Mouse (Mus musculus) lung, embryonic 15.5 days (tissue): Measurements from ENCODE around the gene Tmem189. TPM values are rescaled to one million over a fixed set of nuclear protein-coding genes. Genes with fewer than 3 reads are reported as not detected.

Experiments used
- ATAC-seq: fragments of 200-750 bp; cut with Nextera tagmentation; 2 replicates; pipeline ENCODE4 v1.8.0; 2017; ENCODE audit warnings: moderate number of reproducible peaks, borderline replicate concordance; ENCODE audit not compliant: low FRiP score, low TSS enrichment; ENCODE audit errors: extremely low read depth
- H3K27ac ChIP-seq: fragments of 300-500 bp; sonication (generic); 2 replicates; pipeline ENCODE4 v1.5.1; 2015; ENCODE audit warnings: moderate library complexity, mild to moderate bottlenecking, inconsistent platforms
- H3K27me3 ChIP-seq: fragments of 300-500 bp; sonication (generic); 2 replicates; pipeline ENCODE4 v1.6.1; 2015; ENCODE audit warnings: inconsistent platforms
- H3K36me3 ChIP-seq: fragments of 300-500 bp; sonication (generic); 2 replicates; pipeline ENCODE4 v1.6.1; 2015; ENCODE audit warnings: inconsistent platforms
- H3K4me1 ChIP-seq: fragments of 300-500 bp; sonication (generic); 2 replicates; pipeline ENCODE4 v1.6.1; 2015; ENCODE audit warnings: inconsistent platforms
- H3K4me2 ChIP-seq: fragments of 300-500 bp; sonication (generic); 2 replicates; pipeline ENCODE4 v1.6.1; 2015; ENCODE audit warnings: inconsistent platforms, mild to moderate bottlenecking, moderate library complexity
- H3K4me3 ChIP-seq: fragments of 300-500 bp; sonication (generic); 2 replicates; pipeline ENCODE4 v1.5.1; 2015; ENCODE audit warnings: mild to moderate bottlenecking, inconsistent platforms
- H3K9ac ChIP-seq: fragments of 300-500 bp; sonication (generic); 2 replicates; pipeline ENCODE4 v1.6.1; 2015; ENCODE audit warnings: inconsistent platforms
- H3K9me3 ChIP-seq: fragments of 300-500 bp; sonication (generic); 2 replicates; pipeline ENCODE4 v1.6.1; 2016; ENCODE audit warnings: inconsistent platforms
- WGBS: fragments of 180-500 bp; shearing (Covaris S2); methylation state at CpG from one replicate; pipeline ENCODE4 v1.1.7; 2015; 5-methylcytosine and 5-hydroxymethylcytosine counted together
- polyA plus RNA-seq: library from polyadenylated mRNA; unstranded; fragments of >200 nt; fragmentation: Nextera tagmentation; extraction: Ambion mirVana; gene quantifications from 2 replicates; pipeline ENCODE4 v1.2.1, GENCODE M21; 2015

The Tmem189 gene
- polyA plus RNA-seq, 1 experiment from 2014 or later, result 43.8 TPM

DNA sequence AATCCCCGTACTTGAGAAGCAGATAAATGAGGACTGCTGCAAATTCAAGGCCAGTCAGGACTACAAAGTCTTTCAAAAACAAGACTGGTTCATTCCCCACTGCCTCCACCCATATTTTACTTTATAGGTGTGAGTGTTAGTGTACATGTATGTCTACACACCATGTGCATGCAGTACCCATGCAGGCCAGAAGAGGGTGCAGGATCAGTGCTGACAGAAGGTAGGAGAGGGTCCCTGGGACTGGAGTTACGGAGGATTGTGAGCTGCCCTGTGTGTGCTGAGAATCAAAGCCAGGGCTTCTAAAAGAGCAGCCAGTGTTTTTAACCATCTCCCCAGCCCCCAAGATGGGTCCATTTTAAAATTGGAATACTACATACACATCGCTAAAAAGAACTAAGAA is 49.3 kb downstream of the Tmem189 start:
- Histone ChIP-seq H3K9ac (no peak overlapping the region), H3K27ac (no peak overlapping the region), H3K4me2 (no peak overlapping the region), H3K4me1 (no peaks in the 10 kb centered on the region), H3K36me3 (peaks cover 14% of the 10 kb centered on the region), H3K4me3 (no peak overlapping the region), H3K9me3 (no peaks in the 10 kb centered on the region), H3K27me3 (no peaks in the 10 kb centered on the region)
- 80% methylated on average over 3 of the region's 3 CpGs for whole genome bisulfite sequencing
- ATAC-seq, result no peak

DNA sequence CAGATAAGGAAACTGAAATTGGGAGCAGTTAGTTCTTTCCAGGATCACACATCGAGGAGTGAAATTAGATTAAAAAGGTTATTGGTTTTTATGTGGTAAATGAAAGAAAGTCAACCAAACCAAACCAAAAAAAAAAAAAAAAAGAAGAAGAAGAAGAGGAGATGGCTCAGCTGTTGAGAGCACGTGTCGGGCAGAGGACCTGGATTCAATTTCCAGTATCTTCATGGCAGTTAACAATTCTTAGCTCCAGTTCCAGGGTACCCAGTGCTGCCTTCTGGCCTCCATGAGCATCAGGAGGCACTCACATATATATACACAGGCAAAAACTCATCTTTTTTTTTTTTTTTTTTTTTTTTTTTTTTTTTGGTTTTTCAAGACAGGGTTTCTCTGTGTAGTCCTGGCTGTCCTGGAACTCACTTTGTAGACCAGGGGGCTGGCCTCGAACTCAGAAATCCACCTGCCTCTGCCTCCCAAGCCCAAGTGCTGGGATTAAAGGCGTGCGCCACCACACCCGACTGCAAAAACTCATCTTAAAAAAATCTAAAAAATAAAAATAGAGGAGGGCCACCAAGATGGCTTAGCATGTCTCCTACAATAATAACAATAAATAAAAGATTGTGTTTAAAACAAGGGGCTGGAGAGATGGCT is 54.6 kb downstream of the Tmem189 start:
- H3K27ac ChIP-seq, result no peak overlapping the region
- 70% methylated on average over 7 of the region's 7 CpGs for WGBS
- no peak overlapping the region for H3K9ac ChIP-seq
- H3K4me1 ChIP-seq, result peaks cover 31% of the 10 kb centered on the region
- H3K36me3 ChIP-seq, result no peaks in the 10 kb centered on the region
- no peaks in the 10 kb centered on the region for H3K9me3 ChIP-seq
- ATAC-seq, result no peak
- no peaks in the 10 kb centered on the region for H3K27me3 ChIP-seq
- H3K4me3 ChIP-seq, result peak overlapping the region; percentile 32
- H3K4me2 ChIP-seq, result peak overlapping the region; percentile 61

DNA sequence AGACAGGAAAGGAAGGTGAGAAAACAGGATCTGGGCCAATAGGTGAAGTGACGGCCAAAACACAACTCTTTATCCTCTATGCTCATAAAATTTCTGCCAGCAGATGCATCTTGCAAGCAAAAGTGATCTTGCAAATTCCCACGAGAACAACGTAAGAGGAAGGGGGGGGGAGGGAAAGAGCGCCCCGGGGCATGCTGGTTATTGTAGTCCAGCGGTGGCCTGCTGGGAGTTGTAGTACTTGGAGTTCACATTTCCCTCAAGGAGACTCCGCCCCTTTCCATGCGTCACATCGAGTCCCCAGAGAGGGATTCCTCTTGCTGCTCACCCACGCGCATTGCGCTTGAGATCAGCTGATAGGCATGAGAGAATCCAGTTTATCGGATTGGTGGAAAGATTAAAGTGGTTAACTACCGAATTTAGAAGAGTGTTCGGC is 55.3 kb downstream of the Tmem189 start:
- no peaks in the 10 kb centered on the region for H3K9me3 ChIP-seq
- peaks cover 38% of the 10 kb centered on the region for H3K4me1 ChIP-seq
- H3K36me3 ChIP-seq, result no peaks in the 10 kb centered on the region
- H3K27ac ChIP-seq, result peak overlapping the region; percentile 46; the same call in 1 of the 2 replicates
- H3K4me2 ChIP-seq, result peak overlapping the region; percentile 61
- peak; percentile 82 for ATAC-seq
- H3K4me3 ChIP-seq, result peak overlapping the region; percentile 32
- peak overlapping the region; percentile 44 for H3K9ac ChIP-seq
- no peaks in the 10 kb centered on the region for H3K27me3 ChIP-seq
- WGBS, result under 1% methylated on average over 15 of the region's 15 CpGs

DNA sequence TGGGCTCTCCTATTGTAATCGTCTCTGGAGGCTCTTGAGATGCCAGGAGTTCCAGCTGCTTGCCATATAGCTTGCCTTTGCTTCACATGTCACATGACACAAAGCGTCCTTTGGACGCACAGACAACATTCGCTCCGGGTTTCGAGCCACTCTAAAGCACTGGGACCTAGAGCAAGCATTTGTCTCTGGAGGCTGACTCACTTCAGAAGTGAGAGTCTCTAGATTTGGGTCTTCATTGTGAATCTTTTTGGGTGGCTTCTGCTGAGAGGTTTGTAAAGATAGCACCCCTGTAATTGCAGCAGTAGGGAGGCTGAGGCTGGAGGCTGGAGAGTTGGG is 56.1 kb downstream of the Tmem189 start:
- Histone ChIP-seq H3K27me3 (no peaks in the 10 kb centered on the region), H3K27ac (peak overlapping the region; percentile 46; the same call in 1 of the 2 replicates), H3K9ac (peak overlapping the region; percentile 44; the same call in 1 of the 2 replicates), H3K4me2 (peak overlapping the region; percentile 61; the same call in 1 of the 2 replicates), H3K9me3 (no peaks in the 10 kb centered on the region), H3K4me1 (peaks cover 46% of the 10 kb centered on the region), H3K4me3 (no peak overlapping the region), H3K36me3 (no peaks in the 10 kb centered on the region)
- WGBS, result 78% methylated on average over 6 of the region's 6 CpGs
- ATAC-seq, result no peak

DNA sequence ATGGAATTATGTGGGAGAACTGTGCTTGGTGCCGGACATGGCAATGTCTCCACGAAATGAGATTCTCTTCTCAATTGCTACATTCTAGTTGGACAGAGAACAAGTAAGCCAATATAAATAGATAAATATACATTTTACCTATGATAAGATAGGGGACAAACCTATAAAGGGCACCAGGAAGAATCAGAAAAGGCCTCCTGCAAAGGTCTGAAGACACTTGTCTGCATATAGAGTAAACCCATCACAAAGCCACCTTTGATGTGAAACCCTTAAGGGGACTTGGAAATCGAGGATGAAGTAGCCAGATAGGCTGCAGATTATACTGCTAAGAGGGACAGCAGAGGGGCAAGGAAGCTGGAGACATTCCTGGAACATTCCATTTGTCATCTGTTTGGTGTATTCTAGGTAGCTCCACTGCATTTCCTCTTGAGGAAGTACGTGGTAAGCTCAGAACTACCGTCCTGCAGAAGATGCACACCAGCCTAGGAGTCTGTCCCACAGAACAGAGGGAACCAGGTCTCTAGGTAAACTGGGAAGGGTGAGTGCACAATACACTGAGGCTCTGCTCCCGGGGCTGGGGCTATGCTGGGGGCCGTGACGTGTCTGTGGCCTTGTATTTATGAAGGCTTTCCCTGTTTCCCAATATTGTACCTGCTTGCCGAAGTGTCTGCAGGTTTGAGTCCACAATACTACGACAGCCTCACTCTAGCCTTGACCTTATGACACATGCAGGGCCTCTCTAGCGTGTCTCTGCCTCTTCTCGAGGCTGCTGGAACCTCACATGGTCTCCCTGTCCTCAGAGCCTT is 56.7 kb downstream of the Tmem189 start:
- no peaks in the 10 kb centered on the region for H3K27me3 ChIP-seq
- H3K4me1 ChIP-seq, result peaks cover 50% of the 10 kb centered on the region
- H3K27ac ChIP-seq, result peak overlapping the region; percentile 86
- no peak for ATAC-seq
- 68% methylated on average over 12 of the region's 12 CpGs for WGBS
- peak overlapping the region; percentile 79; the same call in 1 of the 2 replicates for H3K9ac ChIP-seq
- no peaks in the 10 kb centered on the region for H3K36me3 ChIP-seq
- peak overlapping the region; percentile 62 for H3K4me2 ChIP-seq
- no peaks in the 10 kb centered on the region for H3K9me3 ChIP-seq
- H3K4me3 ChIP-seq, result peak overlapping the region; percentile 72

DNA sequence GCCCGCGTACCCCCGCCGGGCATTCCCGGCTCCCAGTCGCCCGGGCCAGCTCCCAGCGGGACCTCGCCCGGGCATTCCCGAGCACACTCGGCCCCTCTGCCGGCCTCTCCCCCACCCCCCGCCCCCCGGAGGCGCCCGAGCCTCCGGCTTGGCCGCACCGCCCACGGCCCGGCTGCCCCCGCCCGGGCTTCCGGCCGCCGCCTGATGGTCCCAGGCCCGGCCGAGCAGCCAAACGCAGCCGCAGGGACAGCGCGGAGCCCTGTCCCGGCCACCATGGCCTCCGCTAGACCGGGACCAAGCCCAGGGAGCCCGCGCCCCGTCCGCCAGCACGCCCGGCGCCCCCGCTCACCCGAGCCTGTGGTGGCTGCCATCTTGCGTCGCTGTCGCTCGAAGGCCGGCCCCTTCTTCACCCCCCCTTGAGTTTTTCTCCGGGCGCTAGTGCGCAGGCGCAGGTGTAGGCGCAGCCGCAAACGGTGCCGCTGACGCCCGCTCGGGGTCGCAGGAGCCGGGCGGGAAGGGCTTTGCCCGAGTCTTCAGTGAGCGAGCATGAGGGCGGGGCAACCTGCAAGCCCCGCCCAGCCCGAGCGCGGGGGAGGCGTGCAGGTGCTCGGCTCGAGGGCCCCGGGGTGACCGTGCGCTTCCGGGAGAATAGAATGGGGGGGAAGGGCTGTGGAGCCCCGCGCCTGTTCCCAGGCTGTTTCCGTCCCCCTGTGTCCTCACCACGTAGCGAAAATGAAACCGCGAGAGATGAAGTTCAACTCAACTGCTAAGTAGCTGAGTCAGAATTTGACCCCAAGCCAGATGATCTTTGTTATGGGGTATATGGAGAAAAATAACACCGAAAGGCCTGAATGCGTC is 57.8 kb downstream of the Tmem189 start, which contains the start of gene Ube2v1:
Ube2v1 (minus strand) TSS at position 505 of the 858 bp plus-strand sequence.
- ATAC-seq, result peak; percentile 84
- H3K9ac ChIP-seq, result peak within 1 kb of the TSS; percentile 79
- no peaks in the 10 kb centered on the region for H3K27me3 ChIP-seq
- H3K4me2 ChIP-seq, result peak within 1 kb of the TSS; percentile 80
- H3K36me3 ChIP-seq, result 0 out of 2 replicates have a peak, but pooled peaks cover 3% of the 10 kb centered on the region
- peak within 1 kb of the TSS; percentile 86 for H3K27ac ChIP-seq
- WGBS, result under 1% methylated on average over 87 of the region's 87 CpGs
- peak within 1 kb of the TSS; percentile 72 for H3K4me3 ChIP-seq
- peaks cover 50% of the 10 kb centered on the region for H3K4me1 ChIP-seq
- no peaks in the 10 kb centered on the region for H3K9me3 ChIP-seq

DNA sequence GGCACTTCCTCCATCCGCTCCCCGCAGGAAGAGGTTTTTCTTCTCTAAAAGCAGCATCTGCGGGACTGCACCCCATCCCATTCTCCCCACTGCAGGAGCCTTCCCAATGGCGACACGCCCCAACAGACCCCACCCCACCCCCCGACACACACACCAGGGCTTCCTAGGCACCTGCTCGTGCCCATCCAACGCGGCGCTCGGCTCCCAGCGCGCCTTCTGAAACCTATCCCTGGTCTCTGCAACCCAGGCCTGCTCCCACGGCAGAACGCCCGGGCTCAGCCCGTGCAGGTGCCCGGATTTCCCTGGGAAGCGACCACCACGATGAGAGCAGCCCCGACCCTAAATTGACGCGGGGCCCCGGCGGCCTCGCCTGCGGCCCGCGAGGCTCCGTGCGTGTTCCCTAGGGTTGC is 58.4 kb downstream of the Tmem189 start:
- H3K4me1 ChIP-seq, result peaks cover 50% of the 10 kb centered on the region
- 0 out of 2 replicates have a peak, but pooled peaks cover 5% of the 10 kb centered on the region for H3K36me3 ChIP-seq
- WGBS, result under 1% methylated on average over 30 of the region's 31 CpGs
- no peak for ATAC-seq
- H3K27ac ChIP-seq, result peak overlapping the region; percentile 86
- H3K9me3 ChIP-seq, result no peaks in the 10 kb centered on the region
- peak overlapping the region; percentile 80 for H3K4me2 ChIP-seq
- H3K27me3 ChIP-seq, result no peaks in the 10 kb centered on the region
- H3K9ac ChIP-seq, result peak overlapping the region; percentile 79
- H3K4me3 ChIP-seq, result peak overlapping the region; percentile 72

DNA sequence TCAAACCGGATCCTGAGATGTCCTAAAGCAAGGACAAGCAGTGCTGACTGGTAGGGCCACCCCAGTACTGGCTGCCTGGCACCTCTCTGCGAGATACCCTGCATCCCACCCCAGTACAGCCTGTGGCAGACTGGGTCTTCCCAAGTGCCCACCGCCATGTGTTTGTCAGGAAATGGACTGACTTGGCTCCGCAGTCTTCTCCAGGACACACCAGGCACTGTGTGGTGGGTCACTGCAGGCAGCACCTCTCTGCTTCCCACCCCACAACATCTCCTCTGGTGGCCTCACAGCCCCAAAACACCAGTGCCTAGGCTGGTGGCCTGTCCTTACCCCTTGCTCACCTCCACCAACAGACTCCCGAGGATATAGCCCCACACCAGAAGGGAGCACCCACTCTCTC is 59.2 kb downstream of the Tmem189 start:
- no peak for ATAC-seq
- Histone ChIP-seq H3K27me3 (no peaks in the 10 kb centered on the region), H3K36me3 (0 out of 2 replicates have a peak, but pooled peaks cover 5% of the 10 kb centered on the region), H3K4me2 (peak overlapping the region; percentile 80), H3K9me3 (no peaks in the 10 kb centered on the region), H3K27ac (0 out of 2 replicates have a peak overlapping the region, but pooled peaks have one; percentile 41), H3K9ac (peak overlapping the region; percentile 79), H3K4me3 (peak overlapping the region; percentile 72), H3K4me1 (peaks cover 50% of the 10 kb centered on the region)
- 56% methylated on average over 5 of the region's 5 CpGs for WGBS

DNA sequence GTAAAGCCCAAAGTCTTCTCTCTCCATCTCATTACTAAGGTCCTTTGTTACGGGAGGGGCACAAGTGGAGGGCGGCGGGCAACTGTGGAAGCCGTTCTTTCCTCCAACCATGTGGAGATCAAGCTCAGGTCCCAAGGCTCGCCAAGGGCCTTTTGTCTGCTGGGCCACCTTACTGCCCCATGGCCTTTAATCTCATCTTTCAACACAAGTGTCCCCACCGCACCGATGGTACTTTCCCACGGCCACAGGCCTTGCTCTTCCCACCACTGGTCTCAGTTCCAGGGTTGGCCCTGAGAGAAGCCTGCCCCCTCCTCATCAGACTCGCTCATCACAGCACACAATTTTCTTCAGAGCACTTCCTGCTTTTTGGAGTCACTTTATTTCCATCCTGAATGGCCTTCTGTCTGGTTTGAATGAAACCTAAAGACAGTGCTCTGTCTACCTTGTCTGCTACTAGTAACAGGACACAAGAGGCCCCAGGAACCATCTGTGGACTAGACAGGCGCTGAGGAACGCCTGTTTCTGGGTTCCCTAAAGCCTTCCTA is 59.9 kb downstream of the Tmem189 start:
- Histone ChIP-seq H3K4me2 (peak overlapping the region; percentile 80), H3K36me3 (0 out of 2 replicates have a peak, but pooled peaks cover 5% of the 10 kb centered on the region), H3K9ac (peak overlapping the region; percentile 79), H3K4me3 (peak overlapping the region; percentile 72), H3K27me3 (no peaks in the 10 kb centered on the region), H3K27ac (peak overlapping the region; percentile 41; the same call in 1 of the 2 replicates), H3K9me3 (no peaks in the 10 kb centered on the region), H3K4me1 (peaks cover 50% of the 10 kb centered on the region)
- 70% methylated on average over 11 of the region's 11 CpGs for WGBS
- no peak for ATAC-seq

DNA sequence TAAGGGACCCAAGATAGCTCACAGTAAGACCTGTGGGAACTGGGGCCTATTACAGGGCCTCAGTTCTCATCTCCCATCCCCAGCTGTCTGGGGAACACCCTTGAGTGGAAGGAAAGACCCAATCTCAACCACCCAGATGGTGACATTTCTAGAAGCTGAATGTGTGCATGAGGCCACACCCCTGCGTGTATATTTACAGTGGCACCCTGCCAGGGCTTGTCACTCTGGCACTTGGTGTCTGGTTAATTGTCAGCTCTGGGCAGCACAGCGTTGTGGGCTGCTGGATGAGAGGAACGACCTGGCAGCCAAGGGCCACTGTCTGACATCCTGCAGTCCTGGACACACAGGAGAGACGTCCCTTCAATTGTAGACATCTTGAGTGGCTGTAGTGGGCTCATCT is 60.8 kb downstream of the Tmem189 start:
- WGBS, result 15% methylated on average over 4 of the region's 4 CpGs
- Histone ChIP-seq H3K4me3 (no peak overlapping the region), H3K4me1 (peaks cover 47% of the 10 kb centered on the region), H3K9me3 (no peaks in the 10 kb centered on the region), H3K4me2 (no peak overlapping the region), H3K27ac (peak overlapping the region; percentile 41), H3K36me3 (0 out of 2 replicates have a peak, but pooled peaks cover 5% of the 10 kb centered on the region), H3K9ac (no peak overlapping the region), H3K27me3 (no peaks in the 10 kb centered on the region)
- ATAC-seq, result no peak

DNA sequence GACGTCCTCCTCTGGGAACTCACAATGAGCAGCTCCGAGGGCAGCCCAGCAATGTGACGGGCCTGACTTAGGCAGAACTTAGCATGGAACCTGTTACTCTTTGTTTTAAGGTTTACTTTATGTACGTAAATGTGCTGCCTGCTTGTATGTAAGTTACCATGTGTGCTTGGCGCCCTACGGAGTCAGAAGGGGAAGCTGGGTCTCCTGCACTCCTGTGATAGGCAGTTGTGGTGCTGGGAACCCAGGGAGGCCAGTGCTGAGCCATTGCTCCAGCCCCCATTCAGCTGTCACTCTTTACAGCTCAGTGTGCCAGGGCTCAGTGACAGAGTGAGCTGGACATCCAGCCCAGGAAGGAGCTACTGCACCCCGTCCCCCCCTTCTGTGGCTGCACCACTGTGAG is 62.6 kb downstream of the Tmem189 start:
- Histone ChIP-seq H3K4me3 (no peak overlapping the region), H3K27ac (no peak overlapping the region), H3K36me3 (0 out of 2 replicates have a peak, but pooled peaks cover 5% of the 10 kb centered on the region), H3K27me3 (no peaks in the 10 kb centered on the region), H3K4me1 (peaks cover 33% of the 10 kb centered on the region), H3K9me3 (no peaks in the 10 kb centered on the region), H3K4me2 (no peak overlapping the region), H3K9ac (no peak overlapping the region)
- no peak for ATAC-seq
- WGBS, result 89% methylated on average over 7 of the region's 7 CpGs
